Mouse (Mus musculus): ENCODE results near the gene Lag3.

DNA sequence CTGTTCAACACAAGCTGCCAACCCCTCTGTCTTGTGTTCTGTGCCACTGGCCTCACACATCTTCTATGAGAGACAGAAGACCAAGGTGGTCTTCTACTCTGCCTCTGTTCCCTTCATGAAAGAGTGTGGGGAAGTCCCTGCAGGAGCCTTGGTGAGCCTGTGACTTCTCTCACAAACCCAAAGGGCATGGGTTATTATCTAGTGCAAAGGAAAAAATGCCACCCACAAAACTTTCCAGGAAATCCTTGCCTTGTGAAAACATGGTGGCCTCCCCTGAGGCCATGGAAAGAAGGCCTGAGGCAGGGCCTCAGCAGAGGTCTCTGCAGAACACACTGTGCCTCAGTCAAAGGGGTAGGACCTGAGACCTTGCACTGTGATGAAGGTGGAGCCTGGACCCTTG, 9.7 kb downstream of the Lag3 start:
- TF ChIP-seq EP300 (IDR thresholded peaks at IDR 0.05; ENCODE audit: low read depth) = no peak
- TF ChIP-seq CTCF (IDR thresholded peaks at IDR 0.05; ENCODE audit: low read depth) = no peak
